Mouse (Mus musculus) G1E (cell line): ENCODE measurements around the gene Arhgap10. TPM values are rescaled to one million over a fixed set of nuclear protein-coding genes. Genes with fewer than 3 reads are reported as not detected.

Experiments used
- ATAC-seq: 2 replicates; pipeline ENCODE4 v1.8.0; 2016; ENCODE audit warnings: mild to moderate bottlenecking; ENCODE audit not compliant: insufficient number of reproducible peaks, poor library complexity, low FRiP score, severe bottlenecking; ENCODE audit errors: extremely low read depth
- DNase-seq: peaks from one replicate; pipeline ENCODE4 v3.0.0; 2012; ENCODE audit warnings: low spot score
- H3K27me3 ChIP-seq: 2 replicates; pipeline ENCODE4 v1.6.1; 2012; ENCODE audit warnings: mild to moderate bottlenecking, low read length, inconsistent platforms; ENCODE audit not compliant: insufficient read depth
- H3K36me3 ChIP-seq: replicated peaks from 2 replicates; pipeline ENCODE3; 2012; ENCODE audit warnings: mild to moderate bottlenecking, inconsistent platforms
- H3K4me1 ChIP-seq: 2 replicates; pipeline ENCODE4 v1.6.1; 2012; ENCODE audit warnings: low read depth, low read length, inconsistent platforms, mixed read lengths; ENCODE audit not compliant: insufficient read depth
- H3K4me3 ChIP-seq: 2 replicates; pipeline ENCODE4 v1.5.1; 2012; ENCODE audit warnings: low read depth, mild to moderate bottlenecking, inconsistent platforms, low read length, moderate library complexity, mixed read lengths
- H3K9me3 ChIP-seq: replicated peaks from 2 replicates; pipeline ENCODE4 v1.6.1; 2012; ENCODE audit warnings: inconsistent platforms
- CTCF ChIP-seq: IDR thresholded peaks from 2 replicates; pipeline ENCODE4 v1.5.1; 2012; ENCODE audit warnings: low read depth, low read length, inconsistent platforms, mixed read lengths
- GATA1 ChIP-seq: IDR thresholded peaks from 2 replicates; pipeline ENCODE4 v1.6.1; 2012; ENCODE audit warnings: borderline replicate concordance, low read length, inconsistent platforms, mixed read lengths
- GATA2 ChIP-seq: IDR thresholded peaks from 2 replicates; pipeline ENCODE4 v1.6.1; 2012; ENCODE audit warnings: low read depth, low read length, inconsistent platforms, borderline replicate concordance
- POLR2AphosphoS5 ChIP-seq: IDR thresholded peaks from 2 replicates; pipeline ENCODE4 v1.6.1; 2012; ENCODE audit warnings: low read depth, low read length, inconsistent platforms; ENCODE audit not compliant: insufficient replicate concordance
- TAL1 ChIP-seq: conservative IDR thresholded peaks from 2 replicates; pipeline ENCODE4 v1.6.1; 2012; ENCODE audit warnings: low read depth, low read length, inconsistent platforms, mixed read lengths
- polyA plus RNA-seq: library from polyadenylated mRNA; stranded (reverse); fragments of >175 nt; gene quantifications from 2 replicates; pipeline ENCODE4 v1.2.3, GENCODE M21; 2012
- total RNA-seq, 2 experiments: library from RNA; stranded (forward) in 1 of 2; stranded (reverse) in 1 of 2; fragments of 200-1000 nt in 1 of 2; fragments of >200 nt in 1 of 2; fragmentation: Nextera tagmentation in 1 of 2; gene quantifications; 2 replicates each; pipeline ENCODE4 v1.2.3; 2014 to 2017

Gene Arhgap10
- total and polyA plus RNA-seq, 3 experiments: 20.3 to 26.1 (median 22.7) TPM

DNA sequence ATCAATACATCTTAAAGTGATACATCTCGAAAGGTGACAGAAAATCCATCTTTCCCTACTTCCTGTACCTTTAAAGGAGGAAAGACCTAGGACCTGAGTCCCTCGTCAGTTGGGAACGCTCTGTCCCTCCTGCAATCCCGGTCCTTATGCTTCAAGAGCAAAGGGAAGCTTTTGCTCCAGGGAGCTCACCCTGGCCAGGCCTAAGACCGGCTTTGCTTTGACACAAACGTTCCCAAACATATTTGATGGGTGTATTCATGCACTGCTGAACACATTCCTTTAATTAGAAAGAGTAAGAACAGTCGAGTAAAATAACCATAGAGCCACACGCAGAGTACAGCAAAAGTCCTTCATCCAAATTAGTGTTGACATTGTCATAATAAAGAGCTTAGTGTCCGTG lies 199.2 kb downstream of the Arhgap10 start:
- no peak for TF ChIP-seq CTCF
- no peak for TF ChIP-seq GATA2
- TF ChIP-seq POLR2AphosphoS5: no peak
- no peak for TF ChIP-seq GATA1
- TF ChIP-seq TAL1: no peak
- H3K4me3 ChIP-seq: no peak overlapping the region
- ATAC-seq (no peak), DNase-seq (no peak)
- 0 out of 2 replicates have a peak, but pooled peaks cover 2% of the 10 kb centered on the region for H3K4me1 ChIP-seq
- peaks cover 52% of the 10 kb centered on the region for H3K36me3 ChIP-seq
- H3K27me3 ChIP-seq: no peaks in the 10 kb centered on the region
- H3K9me3 ChIP-seq: no peaks in the 10 kb centered on the region

- no peak overlapping the region for H3K4me3 ChIP-seq
- ATAC-seq: no peak
- DNase-seq: no peak
- no peaks in the 10 kb centered on the region for H3K27me3 ChIP-seq
- H3K4me1 ChIP-seq: 0 out of 2 replicates have a peak, but pooled peaks cover 2% of the 10 kb centered on the region
- TF ChIP-seq GATA2: no peak
- no peak for TF ChIP-seq CTCF
- no peak for TF ChIP-seq TAL1
- TF ChIP-seq POLR2AphosphoS5: no peak
- TF ChIP-seq GATA1: no peak
- peaks cover 52% of the 10 kb centered on the region for H3K36me3 ChIP-seq
- H3K9me3 ChIP-seq: no peaks in the 10 kb centered on the region
Observed at GRCm38 (mm10) chr8:77317771-77318170, 200.0 kb downstream of the Arhgap10 start.

GRCm38 (mm10) chr8:77313003-77313402 lies 204.8 kb downstream of the Arhgap10 start:
- H3K4me3 ChIP-seq: no peak overlapping the region
- no peak for DNase-seq

GRCm38 (mm10) chr8:77311762-77312161 lies 206.0 kb downstream of the Arhgap10 start:
- TF ChIP-seq GATA1: no peak
- TF ChIP-seq GATA2: no peak
- H3K4me3 ChIP-seq: no peak overlapping the region
- H3K4me1 ChIP-seq: no peaks in the 10 kb centered on the region
- H3K9me3 ChIP-seq: no peaks in the 10 kb centered on the region
- DNase-seq (no peak), ATAC-seq (no peak)
- peaks cover 50% of the 10 kb centered on the region for H3K36me3 ChIP-seq
- H3K27me3 ChIP-seq: no peaks in the 10 kb centered on the region

More at GRCm38 (mm10) chr8:77313003-77313402, 204.8 kb downstream of the Arhgap10 start:
- no peak for TF ChIP-seq CTCF
- no peak for TF ChIP-seq GATA2
- TF ChIP-seq TAL1: no peak
- TF ChIP-seq POLR2AphosphoS5: no peak
- no peak for TF ChIP-seq GATA1
- no peak for ATAC-seq
- Histone ChIP-seq H3K9me3 (no peaks in the 10 kb centered on the region), H3K36me3 (peaks cover 55% of the 10 kb centered on the region), H3K4me1 (no peaks in the 10 kb centered on the region), H3K27me3 (no peaks in the 10 kb centered on the region)

DNA sequence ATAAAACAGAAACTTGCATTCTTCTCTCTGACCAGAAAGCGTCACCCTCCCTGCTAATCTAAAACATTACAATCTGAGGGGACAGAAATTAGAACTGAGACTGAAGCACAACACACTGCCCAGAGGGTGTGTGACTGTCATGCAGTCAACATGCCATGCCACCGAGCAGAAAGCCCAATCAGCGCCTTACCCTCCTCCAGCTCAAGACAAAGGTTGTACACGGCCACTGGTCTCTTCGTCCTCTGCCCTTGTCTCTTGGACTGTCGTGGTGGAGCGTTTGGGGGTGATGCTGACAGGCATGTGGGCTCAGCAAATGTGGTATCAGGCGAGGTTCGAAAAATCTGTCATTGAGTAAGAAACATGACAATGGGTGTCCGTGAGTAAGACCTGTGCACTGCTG lies 207.2 kb downstream of the Arhgap10 start:
- no peaks in the 10 kb centered on the region for H3K4me1 ChIP-seq
- H3K9me3 ChIP-seq: no peaks in the 10 kb centered on the region
- H3K36me3 ChIP-seq: peaks cover 42% of the 10 kb centered on the region
- H3K4me3 ChIP-seq: no peak overlapping the region
- TF ChIP-seq GATA1 (no peak), TAL1 (no peak), CTCF (no peak), GATA2 (no peak), POLR2AphosphoS5 (no peak)
- no peak for DNase-seq
- H3K27me3 ChIP-seq: no peaks in the 10 kb centered on the region
- no peak for ATAC-seq

DNA sequence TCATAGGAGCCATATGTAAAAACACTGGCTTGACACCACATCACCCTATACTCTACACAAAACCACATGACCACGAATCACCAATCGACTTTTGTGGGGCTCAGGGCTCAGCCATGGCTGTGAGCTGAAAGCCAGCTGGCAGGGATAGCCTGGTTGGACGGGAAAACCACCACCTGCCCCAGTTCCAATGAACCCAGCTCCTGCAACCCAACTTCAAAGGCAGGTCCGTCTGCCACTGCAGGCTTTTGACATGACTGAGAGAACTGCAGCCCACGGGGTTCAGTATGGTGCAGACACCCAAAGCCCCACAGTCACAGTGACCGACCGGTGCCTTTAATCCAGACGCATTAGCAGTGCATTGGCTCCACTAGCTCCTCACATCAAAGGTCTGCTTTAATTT lies 207.7 kb downstream of the Arhgap10 start:
- Histone ChIP-seq H3K9me3 (no peaks in the 10 kb centered on the region), H3K4me3 (no peak overlapping the region), H3K36me3 (peaks cover 38% of the 10 kb centered on the region), H3K27me3 (no peaks in the 10 kb centered on the region), H3K4me1 (no peaks in the 10 kb centered on the region)
- ATAC-seq: no peak
- DNase-seq: no peak
- no peak for TF ChIP-seq POLR2AphosphoS5

DNA sequence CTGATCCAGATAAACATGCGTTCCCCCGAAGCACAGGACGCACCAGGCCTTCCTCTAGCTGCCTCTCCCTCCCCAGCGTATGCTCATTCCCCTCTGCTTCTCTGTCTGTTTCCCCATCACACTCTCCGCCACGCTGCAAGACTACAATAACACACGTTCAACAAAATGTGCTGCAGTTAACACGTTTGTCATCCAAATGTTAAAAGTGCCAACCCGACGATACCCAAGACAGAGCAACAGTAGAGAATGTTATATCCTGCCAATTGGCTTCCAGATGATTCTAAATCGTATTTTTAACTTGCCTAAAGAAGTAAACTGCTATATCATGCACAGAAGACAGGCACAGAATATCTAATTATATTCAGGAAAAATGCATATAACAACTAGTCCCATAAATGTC lies 223.2 kb downstream of the Arhgap10 start:
- ATAC-seq: no peak
- H3K36me3 ChIP-seq: peaks cover 32% of the 10 kb centered on the region

More for the DNA sequence above, 223.2 kb downstream of the Arhgap10 start:
- H3K27me3 ChIP-seq: no peaks in the 10 kb centered on the region
- DNase-seq: no peak
- TF ChIP-seq POLR2AphosphoS5 (no peak), TAL1 (no peak)
- no peaks in the 10 kb centered on the region for H3K9me3 ChIP-seq
- H3K4me3 ChIP-seq: no peak overlapping the region
- peaks cover 2% of the 10 kb centered on the region; the same call in 1 of the 2 replicates for H3K4me1 ChIP-seq
